Mouse (Mus musculus): ENCODE data around the gene Nptxr. TPM values are rescaled to one million over a fixed set of nuclear protein-coding genes. Genes with fewer than 3 reads are reported as not detected.

Gene Nptxr
- polyA plus RNA-seq, 1 experiment from 2014 or later = 21.0 TPM

GRCm38 (mm10) chr15:79757118-79757517, 47.4 kb downstream of the Nptxr start:
- Histone ChIP-seq H3K27ac (no peak overlapping the region), H3K27me3 (no peaks in the 10 kb centered on the region), H3K4me2 (no peak overlapping the region), H3K9ac (no peak overlapping the region), H3K36me3 (peaks cover 16% of the 10 kb centered on the region), H3K4me3 (no peak overlapping the region), H3K4me1 (replicated peaks) (peaks cover 11% of the 10 kb centered on the region), H3K9me3 (no peaks in the 10 kb centered on the region)
- no peak for ATAC-seq (ENCODE audit: low FRiP score)
- WGBS = 97% methylated on average over 3 of the region's 3 CpGs

GRCm38 (mm10) chr15:79755977-79756625, 48.5 kb downstream of the Nptxr start:
- H3K27me3 ChIP-seq = no peaks in the 10 kb centered on the region
- H3K27ac ChIP-seq = no peak overlapping the region
- peaks cover 11% of the 10 kb centered on the region for H3K4me1 ChIP-seq (replicated peaks)
- ATAC-seq (ENCODE audit: low FRiP score) = no peak
- peaks cover 6% of the 10 kb centered on the region for H3K36me3 ChIP-seq
- no peak overlapping the region for H3K4me2 ChIP-seq
- WGBS = 58% methylated on average over 8 of the region's 8 CpGs
- H3K9me3 ChIP-seq = no peaks in the 10 kb centered on the region
- H3K4me3 ChIP-seq = no peak overlapping the region
- 0 out of 2 replicates have a peak overlapping the region, but pooled peaks have one; percentile 40 for H3K9ac ChIP-seq

- H3K9me3 ChIP-seq = no peaks in the 10 kb centered on the region
- no peak overlapping the region for H3K27ac ChIP-seq
- no peak for ATAC-seq (ENCODE audit: low FRiP score)
- H3K4me2 ChIP-seq = no peak overlapping the region
- H3K36me3 ChIP-seq = no peaks in the 10 kb centered on the region
- H3K4me1 ChIP-seq (replicated peaks) = peaks cover 11% of the 10 kb centered on the region
- no peak overlapping the region for H3K9ac ChIP-seq
- H3K27me3 ChIP-seq = no peaks in the 10 kb centered on the region
- no peak overlapping the region for H3K4me3 ChIP-seq
- 83% methylated on average over 4 of the region's 4 CpGs for WGBS
These were observed 49.4 kb downstream of the Nptxr start for GRCm38 (mm10) chr15:79755176-79755575.

- Histone ChIP-seq H3K4me3 (no peak overlapping the region), H3K4me2 (no peak overlapping the region), H3K9me3 (no peaks in the 10 kb centered on the region), H3K27me3 (no peaks in the 10 kb centered on the region), H3K27ac (no peak overlapping the region), H3K4me1 (replicated peaks) (peaks cover 11% of the 10 kb centered on the region), H3K9ac (peak overlapping the region; percentile 9; the same call in 1 of the 2 replicates), H3K36me3 (no peaks in the 10 kb centered on the region)
- no peak for ATAC-seq (ENCODE audit: low FRiP score)
- WGBS = 56% methylated on average over 4 of the region's 4 CpGs
These were observed 50.7 kb downstream of the Nptxr start for GRCm38 (mm10) chr15:79753873-79754272.

GRCm38 (mm10) chr15:79753420-79753752, 51.2 kb downstream of the Nptxr start:
- H3K4me2 ChIP-seq = no peak overlapping the region
- peaks cover 11% of the 10 kb centered on the region for H3K4me1 ChIP-seq (replicated peaks)
- H3K27me3 ChIP-seq = no peaks in the 10 kb centered on the region
- H3K27ac ChIP-seq = no peak overlapping the region
- H3K9ac ChIP-seq = peak overlapping the region; percentile 9; the same call in 1 of the 2 replicates
- WGBS = 95% methylated on average over 3 of the region's 3 CpGs
- ATAC-seq (ENCODE audit: low FRiP score) = 0 out of 2 replicates have a peak, but pooled peaks have one; percentile 5
- no peaks in the 10 kb centered on the region for H3K9me3 ChIP-seq
- no peak overlapping the region for H3K4me3 ChIP-seq
- H3K36me3 ChIP-seq = no peaks in the 10 kb centered on the region

- no peak overlapping the region for H3K4me3 ChIP-seq
- H3K9ac ChIP-seq = peak overlapping the region; percentile 19; the same call in 1 of the 2 replicates
- ATAC-seq (ENCODE audit: low FRiP score) = 0 out of 2 replicates have a peak, but pooled peaks have one; percentile 29
- 24% methylated on average over 11 of the region's 11 CpGs for whole genome bisulfite sequencing
- H3K9me3 ChIP-seq = no peaks in the 10 kb centered on the region
- no peak overlapping the region for H3K4me2 ChIP-seq
- no peaks in the 10 kb centered on the region for H3K36me3 ChIP-seq
- no peaks in the 10 kb centered on the region for H3K27me3 ChIP-seq
- peaks cover 11% of the 10 kb centered on the region for H3K4me1 ChIP-seq (replicated peaks)
- no peak overlapping the region for H3K27ac ChIP-seq
These were observed 51.7 kb downstream of the Nptxr start for GRCm38 (mm10) chr15:79752742-79753419.

GRCm38 (mm10) chr15:79751772-79752171, 52.8 kb downstream of the Nptxr start:
- Histone ChIP-seq H3K9me3 (no peaks in the 10 kb centered on the region), H3K9ac (no peak overlapping the region), H3K27me3 (no peaks in the 10 kb centered on the region), H3K4me3 (no peak overlapping the region), H3K4me1 (replicated peaks) (peaks cover 6% of the 10 kb centered on the region), H3K4me2 (no peak overlapping the region), H3K36me3 (no peaks in the 10 kb centered on the region), H3K27ac (no peak overlapping the region)
- no peak for ATAC-seq (ENCODE audit: low FRiP score)
- 86% methylated on average over 17 of the region's 17 CpGs for WGBS

- Histone ChIP-seq H3K27me3 (no peaks in the 10 kb centered on the region), H3K4me3 (no peak overlapping the region), H3K27ac (no peak overlapping the region), H3K9ac (no peak overlapping the region), H3K9me3 (no peaks in the 10 kb centered on the region), H3K4me2 (no peak overlapping the region), H3K4me1 (replicated peaks) (no peaks in the 10 kb centered on the region; the same call in 1 of the 2 replicates), H3K36me3 (no peaks in the 10 kb centered on the region)
- WGBS = 87% methylated on average over 8 of the region's 8 CpGs
- no peak for ATAC-seq (ENCODE audit: low FRiP score)
These were observed 54.3 kb downstream of the Nptxr start for GRCm38 (mm10) chr15:79750266-79750665.

GRCm38 (mm10) chr15:79749162-79749561, 55.4 kb downstream of the Nptxr start:
- Histone ChIP-seq H3K27ac (no peak overlapping the region), H3K36me3 (no peaks in the 10 kb centered on the region), H3K4me2 (no peak overlapping the region), H3K4me1 (replicated peaks) (no peaks in the 10 kb centered on the region; the same call in 1 of the 2 replicates), H3K9me3 (no peaks in the 10 kb centered on the region), H3K9ac (no peak overlapping the region), H3K27me3 (no peaks in the 10 kb centered on the region), H3K4me3 (no peak overlapping the region)
- ATAC-seq (ENCODE audit: low FRiP score) = no peak
- WGBS = 93% methylated on average over 7 of the region's 7 CpGs

- Histone ChIP-seq H3K36me3 (no peaks in the 10 kb centered on the region), H3K9ac (no peak overlapping the region), H3K27me3 (no peaks in the 10 kb centered on the region), H3K9me3 (no peaks in the 10 kb centered on the region), H3K4me3 (no peak overlapping the region), H3K4me1 (replicated peaks) (peaks cover 3% of the 10 kb centered on the region; the same call in 1 of the 2 replicates), H3K4me2 (no peak overlapping the region), H3K27ac (no peak overlapping the region)
- no peak; the same call in 1 of the 2 replicates for ATAC-seq (ENCODE audit: low FRiP score)
- 47% methylated on average over 11 of the region's 11 CpGs for WGBS
These were observed 56.6 kb downstream of the Nptxr start for GRCm38 (mm10) chr15:79747998-79748397.

- Histone ChIP-seq H3K36me3 (no peaks in the 10 kb centered on the region), H3K27me3 (no peaks in the 10 kb centered on the region), H3K4me3 (no peak overlapping the region), H3K9ac (no peak overlapping the region), H3K4me1 (replicated peaks) (peaks cover 13% of the 10 kb centered on the region), H3K4me2 (no peak overlapping the region), H3K9me3 (no peaks in the 10 kb centered on the region), H3K27ac (no peak overlapping the region)
- 90% methylated on average over 5 of the region's 5 CpGs for WGBS
- ATAC-seq (ENCODE audit: low FRiP score) = no peak
These were observed 58.7 kb downstream of the Nptxr start for GRCm38 (mm10) chr15:79745883-79746282.

GRCm38 (mm10) chr15:79745312-79745711, 59.3 kb downstream of the Nptxr start:
- Histone ChIP-seq H3K36me3 (no peaks in the 10 kb centered on the region), H3K4me1 (replicated peaks) (peaks cover 18% of the 10 kb centered on the region), H3K4me2 (no peak overlapping the region), H3K9ac (no peak overlapping the region), H3K27me3 (no peaks in the 10 kb centered on the region), H3K4me3 (no peak overlapping the region), H3K27ac (no peak overlapping the region), H3K9me3 (no peaks in the 10 kb centered on the region)
- 87% methylated on average over 10 of the region's 10 CpGs for WGBS
- no peak for ATAC-seq (ENCODE audit: low FRiP score)

GRCm38 (mm10) chr15:79744742-79745141, 59.8 kb downstream of the Nptxr start:
- no peak overlapping the region for H3K27ac ChIP-seq
- no peak overlapping the region for H3K9ac ChIP-seq
- 81% methylated on average over 8 of the region's 8 CpGs for WGBS
- H3K9me3 ChIP-seq = no peaks in the 10 kb centered on the region
- peaks cover 4% of the 10 kb centered on the region for H3K36me3 ChIP-seq
- no peak overlapping the region for H3K4me3 ChIP-seq
- H3K4me2 ChIP-seq = no peak overlapping the region
- H3K4me1 ChIP-seq (replicated peaks) = peaks cover 24% of the 10 kb centered on the region
- H3K27me3 ChIP-seq = no peaks in the 10 kb centered on the region
- ATAC-seq (ENCODE audit: low FRiP score) = no peak

All from hindbrain, embryonic 13.5 days (tissue).